Mouse (Mus musculus) Muller cell, postnatal 12 days (primary cell): ENCODE results near the gene Bicral.
"Not testable (repeated sequence)": the region's sequence is repeated elsewhere in the genome, so short reads cannot be mapped to it uniquely, and the experiment has no call there.

Source experiments
- DNase-seq: peaks from one replicate; pipeline ENCODE4 v3.0.0-alpha.2; 2015; ENCODE audit errors: inconsistent ontology term

Gene Bicral

DNA sequence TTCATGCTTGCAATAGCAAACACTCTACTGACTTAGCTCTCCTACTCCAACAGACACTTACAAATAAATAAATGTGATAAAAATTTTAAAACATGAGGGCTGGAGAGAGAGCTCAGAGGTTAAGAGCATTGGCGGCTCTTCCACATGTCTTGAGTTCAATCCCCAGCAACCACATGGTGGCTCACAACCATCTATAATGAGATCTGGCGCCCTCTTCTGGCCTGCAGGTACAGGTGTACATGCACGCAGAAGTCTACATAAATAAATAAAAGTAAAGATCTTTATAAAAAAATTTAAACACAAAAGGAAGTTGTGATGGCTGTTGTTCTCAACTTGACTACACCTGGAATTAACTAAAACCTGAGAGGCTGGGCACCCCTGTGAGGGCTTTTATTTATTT is 17.3 kb upstream of the Bicral start:
- no peak for DNase-seq

DNA sequence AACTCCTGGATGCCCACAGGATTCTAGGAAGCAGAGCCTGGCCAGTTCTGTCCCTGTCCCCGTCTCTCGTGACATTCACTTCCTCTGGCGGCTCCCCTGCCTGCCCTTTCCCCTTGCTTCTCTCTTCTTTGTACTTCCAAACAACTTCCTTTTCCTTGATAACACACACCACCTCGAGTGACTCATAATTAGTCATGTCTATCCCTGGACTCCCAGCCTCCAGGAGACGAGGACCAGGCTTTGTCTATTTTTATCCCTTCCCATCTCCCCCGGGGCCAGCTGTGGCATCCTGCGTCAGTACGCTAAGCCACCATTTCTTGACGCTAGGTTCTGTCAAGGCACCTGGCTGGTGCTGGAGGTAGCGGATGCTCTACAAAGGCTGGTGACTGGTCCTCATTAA is 15.9 kb upstream of the Bicral start:
- peak; percentile 73 for DNase-seq

DNA sequence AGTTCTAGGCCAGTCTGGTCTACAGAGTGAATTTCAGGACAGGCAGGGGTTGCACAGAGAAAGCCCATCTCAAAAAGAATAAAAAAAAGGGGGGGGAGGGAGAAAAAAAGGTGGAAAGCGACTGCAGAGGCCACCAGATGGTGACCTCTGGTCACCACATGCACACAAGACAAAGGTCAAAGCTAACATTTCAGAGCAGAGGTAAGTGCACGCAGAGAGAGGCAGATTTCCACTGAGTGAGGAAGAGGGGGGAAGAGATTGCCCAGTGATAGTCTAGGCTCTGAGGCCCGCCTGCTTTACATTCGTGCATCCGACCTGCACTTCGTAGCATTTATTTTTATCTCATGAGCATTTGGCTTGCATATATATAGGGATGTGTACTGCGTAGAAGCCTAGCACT is 14.5 kb upstream of the Bicral start:
- no peak for DNase-seq

DNA sequence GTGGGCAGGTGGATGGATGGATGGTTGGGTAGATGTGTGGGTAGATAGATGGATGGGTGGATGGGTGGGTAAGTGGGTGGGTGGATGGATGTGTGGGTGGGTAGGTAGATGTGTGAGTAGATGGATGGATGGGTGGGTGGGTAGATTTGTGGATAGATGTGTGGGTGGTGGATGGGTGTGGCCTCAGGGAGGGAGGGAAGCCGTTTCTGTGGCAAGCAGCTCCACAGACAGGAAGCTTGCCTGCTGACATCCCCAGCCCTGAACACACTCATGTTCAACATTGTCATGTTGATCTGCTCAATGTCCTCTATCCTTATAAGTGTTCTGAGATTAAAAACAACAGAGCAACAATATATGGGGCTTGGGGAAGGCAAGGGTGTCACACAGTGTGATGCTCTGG is 12.6 kb upstream of the Bicral start:
- no peak for DNase-seq

DNA sequence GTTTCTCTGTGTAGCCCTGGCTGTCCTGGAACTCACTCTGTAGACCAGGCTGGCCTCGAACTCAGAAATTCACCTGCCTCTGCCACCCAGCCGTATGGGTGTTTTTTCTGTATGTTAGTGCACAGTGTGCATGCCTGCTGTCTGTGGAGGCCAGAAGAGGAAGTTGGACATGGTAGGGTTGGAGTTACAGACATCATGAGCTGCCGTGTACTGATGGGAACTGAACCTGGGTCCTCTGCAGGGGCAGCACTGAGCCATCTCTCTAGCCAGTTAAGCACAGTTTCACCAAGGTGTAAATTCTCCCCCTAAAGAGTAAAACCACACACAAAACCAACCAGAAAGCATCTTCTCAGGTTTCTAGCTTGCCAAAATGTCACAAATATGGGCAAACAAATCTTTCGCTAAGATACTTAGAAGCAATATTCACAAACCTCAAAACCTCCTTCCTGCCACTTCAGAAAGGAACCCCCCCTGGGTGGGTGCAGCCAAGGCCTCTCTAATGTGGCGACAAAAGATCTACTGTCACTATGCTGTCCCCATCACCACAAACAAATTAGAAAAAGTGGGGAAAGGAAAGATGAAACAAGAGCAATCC is 12.0 kb upstream of the Bicral start:
- no peak for DNase-seq

DNA sequence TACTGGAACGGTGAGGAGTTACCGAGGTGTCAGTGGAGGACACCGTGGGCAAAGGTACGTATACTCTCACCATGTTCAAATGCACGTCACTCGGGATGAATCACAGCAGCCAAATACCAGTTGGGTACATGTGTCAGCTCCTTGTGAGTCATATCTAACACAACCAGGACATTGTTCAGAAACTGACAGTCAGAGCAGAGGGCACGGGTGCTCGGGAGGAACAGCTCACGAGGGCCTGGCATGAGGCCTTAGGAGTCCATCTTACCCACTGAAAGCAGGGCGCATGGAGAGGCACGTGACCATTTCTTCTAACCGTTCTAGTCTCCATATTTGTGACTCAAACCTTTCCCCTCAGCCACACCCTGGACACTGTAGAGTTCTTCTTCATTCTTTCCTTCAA is 8.6 kb upstream of the Bicral start:
- peak; percentile 78 for DNase-seq

DNA sequence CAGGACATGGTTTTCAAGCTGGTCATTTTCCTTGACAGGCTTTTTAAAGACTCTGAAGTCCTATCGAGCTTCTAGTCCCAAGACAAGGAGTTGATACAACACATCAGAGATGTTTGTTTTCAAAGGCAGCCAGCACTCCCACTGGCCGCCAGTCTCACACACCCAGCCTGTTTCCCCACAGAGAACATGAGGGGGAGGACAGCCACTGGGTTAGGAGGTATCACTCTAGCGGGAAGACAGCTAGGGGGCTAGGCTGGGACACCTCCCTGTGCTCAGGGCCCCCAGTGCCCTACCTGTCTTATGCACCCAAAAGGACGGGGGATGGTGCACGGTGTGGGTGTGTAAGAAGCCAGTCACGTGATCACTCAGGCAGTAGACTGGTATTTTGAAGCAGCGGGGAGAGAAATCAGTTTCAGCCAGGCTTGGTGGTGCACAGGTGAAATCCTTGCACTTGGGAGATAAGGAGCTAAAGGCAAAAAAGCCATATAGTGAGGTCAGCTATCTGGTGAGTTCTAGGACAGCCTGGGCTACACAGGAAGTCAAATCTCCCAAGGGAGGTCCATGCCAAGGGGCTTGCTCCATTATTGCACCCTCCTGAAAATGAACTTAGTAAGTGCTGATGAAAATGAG is 6.4 kb upstream of the Bicral start:
- DNase-seq: no peak

DNA sequence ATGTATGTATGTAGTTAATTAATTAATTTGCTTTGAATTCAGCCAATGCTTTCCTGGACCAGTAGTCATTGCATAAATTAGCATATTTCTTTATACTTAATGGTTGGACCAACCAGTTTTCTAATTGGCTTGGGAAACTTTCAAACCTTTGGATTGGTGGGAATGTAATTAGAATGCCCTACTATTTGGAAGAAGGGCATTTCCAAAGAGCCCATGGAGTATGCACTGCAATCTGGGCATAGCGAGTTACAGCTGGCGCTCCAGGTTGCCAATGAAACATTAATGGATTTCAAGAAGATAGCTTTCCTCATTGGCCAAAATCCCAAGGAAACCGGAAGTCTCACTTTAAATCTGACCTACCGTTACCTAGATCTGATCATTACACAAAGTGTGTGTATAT is 1.8 kb upstream of the Bicral start:
- no peak for DNase-seq

DNA sequence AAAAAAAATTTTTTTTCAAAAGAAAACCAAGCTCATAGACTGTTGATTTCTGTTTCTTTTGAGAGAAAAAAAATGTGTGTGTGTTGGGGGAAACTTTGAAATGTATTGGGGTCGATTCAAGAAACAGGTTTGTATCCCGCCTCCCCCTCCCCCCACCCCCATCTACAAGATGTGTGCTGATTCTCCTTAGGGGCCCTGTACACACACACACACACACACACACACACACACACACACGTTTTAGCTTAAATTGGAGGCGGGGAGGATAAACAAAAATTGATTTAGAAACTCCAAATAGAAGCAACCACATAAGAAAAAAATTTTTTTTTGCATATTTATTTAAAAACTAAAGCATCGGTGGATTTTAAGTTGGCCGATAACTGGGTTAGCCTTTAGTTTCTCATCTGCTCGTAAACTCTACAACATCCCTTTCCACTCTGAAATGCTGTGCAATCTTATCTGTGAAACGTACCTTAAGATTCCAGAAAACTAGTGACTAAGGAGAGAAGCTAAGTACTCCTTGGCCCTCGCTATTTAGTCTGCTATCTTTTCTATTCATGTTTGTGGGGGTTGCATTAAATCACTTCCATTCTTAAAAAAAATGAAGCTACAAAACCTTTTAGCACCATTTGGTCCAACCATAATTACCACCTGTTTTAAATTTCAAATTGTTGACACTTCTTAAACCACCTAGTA is 615 bp upstream of the Bicral start:
- DNase-seq: peak; percentile 42

DNA sequence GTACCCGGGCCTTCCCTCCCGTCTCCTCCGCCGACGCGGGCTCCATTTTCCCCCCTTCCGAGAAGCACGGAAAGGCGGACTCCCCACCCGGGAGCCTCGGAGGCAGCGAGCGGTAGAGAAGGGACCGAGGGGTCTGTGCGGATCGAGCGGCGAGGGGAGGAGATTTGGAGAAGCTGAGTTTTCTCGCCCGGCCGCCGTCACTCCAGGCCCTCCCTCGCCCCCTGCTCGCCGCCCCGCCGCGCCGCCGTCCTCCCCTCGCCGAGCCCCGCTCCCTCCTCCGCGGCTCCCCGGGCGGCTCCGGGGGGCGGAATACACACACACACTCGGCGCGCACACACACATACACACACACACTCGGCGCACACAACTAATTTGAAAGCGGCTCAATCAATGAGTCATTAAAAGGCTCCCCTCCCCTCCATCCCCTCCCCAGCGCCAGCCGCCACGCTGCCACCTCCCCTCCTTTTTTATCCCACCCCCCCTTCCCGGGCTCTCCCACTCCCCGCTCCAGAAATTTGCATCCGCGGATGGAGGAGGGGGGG is 850 bp downstream of the Bicral start:
- DNase-seq: peak; percentile 94

DNA sequence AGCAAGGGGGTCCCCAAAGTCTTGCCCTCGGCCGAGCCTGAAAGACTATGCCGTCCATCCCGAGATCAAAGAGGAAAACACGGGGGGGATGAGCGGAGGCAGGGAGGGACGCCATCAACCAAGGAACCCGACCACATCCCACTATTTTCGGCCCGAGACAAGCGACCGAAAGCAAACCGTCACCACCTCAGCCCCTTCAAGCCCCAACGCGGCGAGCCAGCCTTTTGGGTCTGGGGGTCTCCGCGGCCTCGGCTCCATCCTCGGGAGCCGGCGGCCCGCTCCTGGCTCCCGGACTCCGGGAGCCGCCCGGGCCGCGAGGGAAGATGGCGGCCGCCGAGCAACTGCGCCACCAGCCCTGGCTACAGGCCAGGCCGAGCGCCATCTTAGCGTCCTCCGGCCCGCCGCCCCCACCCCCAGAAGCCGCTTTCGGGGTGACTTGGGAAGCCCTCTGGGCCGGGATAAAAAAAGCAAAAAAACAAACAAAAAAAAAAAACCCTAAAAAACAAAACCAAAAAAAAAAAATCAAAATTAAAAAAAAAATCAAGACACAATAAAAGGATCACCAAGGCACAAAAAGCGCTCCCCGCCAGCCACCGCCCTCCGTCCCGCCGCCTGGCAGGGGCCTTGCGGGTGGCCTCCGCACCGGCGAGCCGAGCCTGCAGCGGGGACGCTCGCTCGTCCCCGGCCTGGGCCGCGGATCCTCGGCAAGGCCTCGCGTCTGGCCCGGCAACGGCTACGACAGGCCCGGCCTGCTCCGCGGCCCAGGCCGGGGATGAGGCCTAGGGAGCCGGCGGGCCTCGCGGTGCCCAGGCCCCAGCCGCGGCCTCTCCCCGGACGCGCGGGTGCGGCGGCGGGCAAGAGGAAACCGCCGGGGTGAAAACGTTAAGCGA is 1.6 kb downstream of the Bicral start:
- DNase-seq: peak; percentile 82

DNA sequence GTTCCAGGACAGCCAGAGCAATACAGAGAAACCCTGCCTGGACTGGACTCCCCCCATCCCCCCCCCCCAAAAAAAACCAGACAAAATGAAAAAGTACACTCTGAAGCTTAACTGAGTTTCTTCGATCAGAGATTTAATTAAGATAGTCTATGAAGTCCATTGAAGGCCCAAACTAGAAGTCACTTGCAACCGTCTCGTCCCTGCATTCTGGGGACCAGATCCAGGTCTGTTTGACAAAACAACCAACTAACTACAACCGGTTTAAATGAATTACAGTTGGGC is 2.2 kb downstream of the Bicral start:
- no peak for DNase-seq

DNA sequence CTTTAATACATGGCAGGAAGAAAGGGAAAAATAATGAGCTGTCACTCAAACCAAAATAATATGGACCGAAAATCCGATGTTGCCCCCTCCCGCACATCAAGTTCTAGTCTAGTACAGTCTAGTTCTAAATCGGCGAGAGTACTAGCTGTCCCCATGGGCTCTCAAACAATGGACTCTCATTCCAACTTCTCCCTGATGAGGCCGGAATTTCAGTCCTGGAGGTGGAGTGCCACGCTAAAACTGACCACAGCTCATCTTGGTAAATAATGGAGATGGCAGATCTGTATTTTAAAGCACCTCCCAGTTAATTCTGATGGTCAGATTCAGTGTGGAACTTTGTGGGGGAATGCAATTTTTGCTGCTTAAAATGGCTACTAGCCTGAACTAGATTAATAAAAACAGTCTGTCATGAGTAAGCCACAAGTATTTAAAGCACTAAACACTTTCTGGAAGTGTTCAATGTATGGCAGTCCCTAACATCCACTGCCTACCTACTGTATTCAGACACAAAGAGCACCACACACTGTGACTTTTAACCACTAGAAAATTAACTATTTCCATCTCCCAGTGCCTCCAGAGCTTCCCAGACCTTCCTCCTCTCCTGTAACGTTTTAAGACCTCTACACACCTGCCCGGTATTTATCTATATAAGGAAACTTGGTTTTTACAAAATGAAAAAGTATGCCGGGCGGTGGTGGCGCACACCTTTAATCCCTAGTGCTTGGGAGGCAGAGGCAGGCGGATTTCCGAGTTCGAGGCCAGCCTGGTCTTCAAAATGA is 2.8 kb downstream of the Bicral start:
- peak; percentile 43 for DNase-seq

DNA sequence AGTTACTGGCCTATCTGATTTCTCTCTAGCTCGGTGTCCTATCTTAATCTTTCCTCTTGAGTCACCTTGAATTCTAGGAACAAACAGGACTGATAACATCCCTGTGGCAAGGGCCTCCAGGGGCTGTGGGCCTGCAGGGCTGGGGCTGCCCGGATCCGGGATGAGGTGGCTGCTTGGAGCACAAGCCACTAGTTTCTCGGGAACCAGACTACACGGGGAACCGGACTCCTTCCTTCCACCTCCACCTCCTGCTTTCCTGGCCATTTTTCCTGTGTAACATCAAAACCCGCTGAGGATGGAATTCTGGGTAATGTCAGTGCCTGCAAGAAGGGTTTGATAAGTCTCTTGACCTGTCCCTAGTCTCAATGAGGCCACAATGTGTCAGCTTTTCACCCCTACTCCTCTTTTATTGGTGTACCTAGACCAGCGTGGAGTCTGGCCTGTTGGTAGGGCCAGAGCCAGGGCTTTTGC is 3.6 kb downstream of the Bicral start:
- DNase-seq: no peak

DNA sequence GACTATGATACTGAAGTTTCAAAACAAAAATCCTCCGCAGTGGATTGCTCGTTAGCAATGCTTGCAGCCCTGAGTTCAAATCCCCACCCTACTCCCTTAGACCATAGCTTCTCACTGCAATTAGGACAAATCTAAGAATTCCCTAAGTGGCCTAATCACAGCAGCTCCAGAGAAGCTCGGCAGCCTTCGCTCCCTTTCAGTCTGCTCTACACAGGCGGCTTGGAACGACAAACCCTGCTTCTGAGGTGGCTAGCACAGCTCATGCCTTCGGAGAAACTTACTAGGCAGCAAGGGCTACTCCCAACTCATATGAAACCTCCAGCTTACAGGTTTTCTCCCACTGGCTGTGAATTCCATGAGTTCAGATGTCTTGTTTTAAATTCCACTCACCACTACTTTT is 4.2 kb downstream of the Bicral start:
- no peak for DNase-seq

DNA sequence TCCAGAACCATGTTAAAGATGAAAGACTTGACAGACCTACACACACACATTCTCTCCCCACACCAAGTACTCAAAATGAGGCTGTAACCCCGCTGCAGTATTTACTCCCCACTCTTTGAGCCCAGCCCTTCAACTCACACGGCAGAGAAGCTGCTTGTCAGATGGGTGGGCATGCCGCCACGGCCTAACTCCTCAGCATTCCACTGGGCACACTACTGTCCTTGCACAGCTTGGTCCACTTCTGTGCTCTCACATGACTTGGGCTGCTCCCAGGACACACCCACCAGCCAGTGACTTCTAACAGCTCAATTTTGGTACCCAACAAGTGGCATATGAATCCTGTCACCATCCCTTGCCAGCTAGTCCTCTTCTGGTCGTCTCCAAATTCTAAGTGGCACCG is 5.0 kb downstream of the Bicral start:
- peak; percentile 82 for DNase-seq

DNA sequence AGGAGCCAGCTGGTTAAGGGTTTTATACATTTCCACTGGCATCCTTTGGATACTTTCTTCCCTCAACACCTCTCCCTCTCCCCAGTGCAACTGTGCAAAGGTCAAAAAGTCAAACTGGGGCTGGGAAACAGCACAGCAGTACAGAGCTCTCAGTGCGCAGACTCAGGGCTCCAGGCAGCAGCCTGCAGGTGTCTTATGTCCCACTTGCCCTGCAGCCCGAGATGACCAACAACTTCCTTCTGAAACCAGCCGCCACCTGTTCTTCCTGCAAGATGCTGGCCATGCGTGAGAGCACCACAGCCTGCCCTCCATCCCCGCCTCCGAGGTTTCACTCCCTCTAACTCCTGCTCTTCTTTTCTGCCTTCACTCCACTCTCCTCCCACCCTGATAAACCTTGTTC is 5.6 kb downstream of the Bicral start:
- no peak for DNase-seq

DNA sequence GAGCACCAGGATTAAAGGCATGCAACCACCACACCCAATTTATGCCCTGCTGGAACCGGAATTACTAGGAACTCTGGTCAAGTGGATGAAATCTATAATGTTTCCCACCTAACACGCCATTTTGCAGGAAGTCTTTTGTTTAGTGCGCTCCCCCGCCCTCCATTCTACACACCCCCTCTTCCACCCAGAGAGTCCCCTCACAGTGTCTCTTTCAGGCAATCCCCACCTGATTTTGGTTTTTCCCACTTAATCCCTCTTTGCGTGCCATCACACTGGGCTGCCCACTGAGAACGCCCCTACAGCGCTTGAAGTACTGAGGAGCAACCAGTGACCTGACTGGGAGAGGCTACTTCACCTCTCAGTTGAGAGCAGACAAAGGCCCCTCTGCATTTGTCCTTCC is 11.1 kb downstream of the Bicral start:
- no peak for DNase-seq

DNA sequence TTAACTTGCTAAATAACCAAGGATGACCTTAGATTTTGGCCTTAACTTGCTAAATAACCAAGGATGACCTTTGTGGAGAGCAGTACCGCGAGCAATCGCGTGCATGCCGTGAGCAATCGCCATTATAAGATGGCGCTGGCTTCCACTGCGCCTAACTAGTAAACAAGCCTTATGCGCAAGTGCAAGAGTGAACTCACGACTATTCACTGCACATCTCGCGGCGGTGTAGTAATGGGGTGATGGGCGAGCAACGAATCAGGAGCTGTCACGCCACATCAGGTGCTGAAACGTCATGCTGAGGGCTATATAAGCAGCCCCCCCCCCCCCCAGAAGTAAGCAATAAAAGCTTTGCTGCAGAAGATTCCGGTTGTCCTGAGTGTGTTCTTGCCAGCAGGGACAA is 11.7 kb downstream of the Bicral start:
- DNase-seq: not testable (repeated sequence)

DNA sequence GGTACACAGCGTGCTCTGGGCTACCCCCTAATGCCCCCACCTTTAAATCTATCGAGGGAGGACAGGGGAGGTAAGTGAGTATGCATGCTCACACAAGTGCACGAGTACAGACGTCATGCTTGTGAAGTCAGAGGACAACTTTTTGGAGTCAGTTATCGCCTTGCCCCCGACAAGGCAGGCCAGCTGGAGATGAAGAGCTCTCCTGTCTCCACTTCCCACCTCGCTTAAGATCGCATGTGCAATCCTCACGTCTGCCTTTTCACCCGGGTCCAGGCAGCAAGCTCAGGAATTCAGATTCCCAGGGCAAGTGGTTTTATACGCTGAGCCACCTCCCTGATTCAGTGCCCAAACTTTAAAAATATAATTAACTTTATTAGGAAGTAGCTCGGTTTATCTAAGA is 13.0 kb downstream of the Bicral start:
- DNase-seq: no peak

DNA sequence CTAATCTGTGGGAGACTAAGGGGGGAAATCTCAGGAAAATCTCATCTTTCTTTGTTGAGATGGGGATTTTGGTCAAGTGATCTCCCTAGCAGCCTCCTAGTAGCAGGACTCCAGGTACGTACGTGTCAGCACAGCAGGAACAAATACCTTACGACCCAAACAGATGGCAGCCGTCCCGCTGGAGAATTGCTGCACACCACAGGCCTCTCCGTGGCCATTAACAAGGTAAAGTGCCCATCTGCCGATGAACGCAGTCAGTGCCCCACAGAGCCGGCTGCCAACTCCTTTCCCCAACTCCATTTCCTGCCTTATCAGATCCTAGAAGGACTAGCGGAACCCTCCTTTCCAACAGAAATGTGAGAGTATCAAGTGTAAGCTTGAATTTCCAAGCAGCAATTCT is 13.5 kb downstream of the Bicral start:
- DNase-seq: no peak
